Mouse (Mus musculus) C2C12 (cell line): Measurements from ENCODE around the gene Spcs2.

ENCODE experiments used
- FOSL1 ChIP-seq: IDR thresholded peaks from one replicate; pipeline ENCODE4 v1.8.0; 2011; ENCODE audit warnings: mild to moderate bottlenecking, low read length; ENCODE audit not compliant: poor library complexity, insufficient read depth, severe bottlenecking
- MAX ChIP-seq: IDR thresholded peaks from one replicate; pipeline ENCODE4 v1.6.1; 2011; ENCODE audit warnings: mild to moderate bottlenecking, control low read depth

GRCm38 (mm10) chr7:99821953-99822352 lies 41.3 kb downstream of the Spcs2 start:
- no peak for TF ChIP-seq MAX
- no peak for TF ChIP-seq FOSL1
